Mouse (Mus musculus) cerebellum, adult (tissue): ENCODE measurements at regions not wholly inside any gene's neighbourhood (a gene's known extent, or its start where the extent isn't known, plus 50 kb on each side); places are given as distances from the start of the nearest gene placed in this dataset.
A peak's percentile ranks its signal among the peaks of the same experiment; 100 is the strongest.

ENCODE experiments used
- ATAC-seq: cut with Nextera tagmentation; 2 replicates; pipeline ENCODE4 v1.9.2; 2017; ENCODE audit warnings: mild to moderate bottlenecking, moderate library complexity, mixed read lengths; ENCODE audit not compliant: insufficient number of reproducible peaks, low FRiP score, low TSS enrichment

DNA sequence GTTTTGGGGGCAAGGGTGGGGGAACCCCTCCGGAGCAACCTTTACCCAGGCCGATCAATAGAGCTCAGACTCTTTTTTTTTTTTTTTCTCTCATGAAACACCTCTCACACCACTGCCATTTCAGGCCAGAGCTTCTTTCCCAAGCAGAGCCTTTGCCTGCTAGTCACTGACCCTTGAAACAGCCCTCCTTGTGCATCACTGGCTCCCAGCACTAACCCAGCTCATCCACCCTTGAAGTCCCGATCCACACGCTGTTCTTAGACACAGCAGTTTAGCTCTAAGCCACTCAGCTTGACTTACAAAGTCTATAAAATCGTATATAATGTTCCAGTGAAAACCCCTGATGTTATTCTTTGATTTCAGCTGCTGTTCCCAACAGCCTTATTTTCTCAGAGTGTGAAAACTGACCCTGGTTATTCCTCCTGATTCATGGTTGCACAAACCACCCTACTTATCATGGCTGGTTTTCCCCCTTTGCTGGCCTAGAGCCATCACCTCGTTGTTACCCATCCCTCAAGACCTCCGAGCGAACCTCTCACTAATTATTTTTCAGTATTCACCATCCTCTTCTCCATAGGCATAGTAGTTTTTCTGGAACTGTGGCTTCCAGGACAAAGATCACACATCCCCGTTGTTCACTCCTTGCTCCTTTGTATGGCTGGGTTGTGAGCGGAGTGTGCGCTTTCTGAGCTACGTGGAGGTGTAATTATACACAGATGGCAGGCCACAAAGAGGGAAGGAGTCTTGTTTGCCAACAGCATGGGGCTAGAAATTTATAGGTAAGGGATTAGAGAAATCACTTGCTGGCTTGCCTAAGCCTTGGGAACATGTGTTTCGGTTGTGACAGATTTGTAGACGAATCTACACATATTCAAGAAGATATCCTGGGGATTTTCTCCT is 287.6 kb upstream of the Gm10131 start:
- ATAC-seq: no peak

DNA sequence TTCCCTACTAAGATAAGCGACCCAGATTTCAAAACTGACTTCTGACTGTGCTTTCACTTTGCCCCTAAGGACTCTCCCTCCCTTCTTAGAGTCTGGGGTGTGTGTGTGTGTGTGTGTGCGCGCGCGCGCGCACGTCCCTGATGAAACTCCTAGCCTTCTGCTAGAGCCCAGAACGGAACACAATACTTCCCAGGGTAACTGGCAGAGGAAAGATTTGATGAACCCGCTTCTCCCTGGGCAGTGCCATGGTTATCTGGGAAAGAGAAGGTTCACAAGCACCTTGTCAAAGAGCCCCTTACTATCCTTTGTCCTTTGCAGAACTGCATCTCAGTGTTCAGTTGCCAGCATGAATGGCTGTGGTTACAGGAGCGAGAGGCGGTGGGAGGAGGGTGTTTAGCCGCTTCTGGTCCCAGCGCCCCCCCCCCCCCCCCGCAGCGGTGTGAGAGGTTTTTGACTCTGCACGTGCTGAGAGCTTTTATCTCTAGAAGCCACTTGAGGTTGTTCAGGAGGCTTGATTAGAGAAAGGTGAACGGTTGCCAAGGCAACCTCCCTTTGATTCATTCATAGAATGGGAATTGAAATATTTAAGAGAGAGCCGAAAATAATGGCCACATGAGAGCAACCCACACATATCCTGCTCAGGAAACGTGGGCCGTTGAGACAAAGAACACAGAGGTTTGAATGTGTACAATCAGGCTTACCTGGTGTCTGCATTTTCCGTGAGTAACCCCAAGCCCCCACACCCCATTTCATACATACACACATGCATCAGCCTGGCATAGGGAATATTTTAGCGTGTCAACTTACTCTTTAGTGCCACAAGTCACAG is 286.3 kb upstream of the Gm10131 start:
- ATAC-seq: no peak

DNA sequence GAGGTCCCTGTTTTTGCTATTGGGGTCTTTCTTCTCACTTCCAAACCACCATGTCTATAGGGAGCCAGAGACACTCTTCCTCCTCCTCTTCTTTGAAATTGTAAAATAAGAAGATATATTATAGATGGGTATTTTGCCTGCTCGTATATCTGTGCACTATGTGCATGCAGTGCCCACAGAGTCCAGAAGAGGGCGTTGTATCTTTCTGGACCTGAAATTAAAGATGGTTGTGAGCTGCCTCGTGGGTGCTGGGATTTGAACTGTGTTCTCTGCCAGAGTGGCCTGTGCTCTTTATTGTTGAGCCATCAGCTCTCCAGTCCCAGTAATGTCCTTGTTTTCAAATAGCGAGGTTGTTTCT is 285.7 kb upstream of the Gm10131 start:
- ATAC-seq: no peak

DNA sequence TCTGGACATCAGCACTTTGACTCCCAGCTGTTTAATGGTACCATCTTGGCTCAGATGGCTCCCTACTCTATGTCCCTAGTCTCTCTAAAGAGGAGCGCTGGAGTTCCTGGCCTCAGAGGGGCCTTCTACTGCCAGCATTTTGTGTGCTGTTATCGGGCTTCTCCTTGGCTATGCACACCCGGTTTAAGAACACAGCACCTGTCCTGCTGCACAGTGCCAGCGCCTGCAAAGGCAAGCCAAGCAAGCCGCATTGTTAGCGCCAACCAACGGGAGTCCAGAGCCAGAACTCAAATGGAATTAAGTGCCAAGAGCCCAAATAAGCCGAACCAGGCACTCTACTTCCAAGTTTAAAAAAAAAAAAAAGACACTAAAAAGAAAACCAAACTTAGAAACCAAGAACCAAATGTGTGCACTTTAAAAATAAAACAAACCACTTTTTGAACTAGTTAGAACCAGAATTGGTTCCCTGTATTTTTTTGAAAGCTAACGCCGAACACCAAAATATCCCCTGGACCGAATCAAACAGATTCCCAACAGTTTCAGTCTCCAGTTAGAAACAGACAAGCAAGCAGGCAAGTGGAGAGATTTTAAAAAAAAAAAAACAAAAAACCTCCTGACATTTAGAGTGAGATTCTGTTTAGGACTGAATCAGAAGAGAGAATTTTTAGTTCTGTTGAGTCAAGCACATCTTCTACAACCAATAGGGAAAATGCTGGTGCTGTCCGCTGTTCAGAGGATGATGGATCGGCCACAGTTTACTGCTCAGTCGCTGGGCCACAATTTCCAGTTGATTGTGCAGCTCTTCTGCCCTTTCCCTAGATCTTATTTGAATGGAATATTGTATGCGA is 281.7 kb upstream of the Gm10131 start:
- ATAC-seq: peak; percentile 83

DNA sequence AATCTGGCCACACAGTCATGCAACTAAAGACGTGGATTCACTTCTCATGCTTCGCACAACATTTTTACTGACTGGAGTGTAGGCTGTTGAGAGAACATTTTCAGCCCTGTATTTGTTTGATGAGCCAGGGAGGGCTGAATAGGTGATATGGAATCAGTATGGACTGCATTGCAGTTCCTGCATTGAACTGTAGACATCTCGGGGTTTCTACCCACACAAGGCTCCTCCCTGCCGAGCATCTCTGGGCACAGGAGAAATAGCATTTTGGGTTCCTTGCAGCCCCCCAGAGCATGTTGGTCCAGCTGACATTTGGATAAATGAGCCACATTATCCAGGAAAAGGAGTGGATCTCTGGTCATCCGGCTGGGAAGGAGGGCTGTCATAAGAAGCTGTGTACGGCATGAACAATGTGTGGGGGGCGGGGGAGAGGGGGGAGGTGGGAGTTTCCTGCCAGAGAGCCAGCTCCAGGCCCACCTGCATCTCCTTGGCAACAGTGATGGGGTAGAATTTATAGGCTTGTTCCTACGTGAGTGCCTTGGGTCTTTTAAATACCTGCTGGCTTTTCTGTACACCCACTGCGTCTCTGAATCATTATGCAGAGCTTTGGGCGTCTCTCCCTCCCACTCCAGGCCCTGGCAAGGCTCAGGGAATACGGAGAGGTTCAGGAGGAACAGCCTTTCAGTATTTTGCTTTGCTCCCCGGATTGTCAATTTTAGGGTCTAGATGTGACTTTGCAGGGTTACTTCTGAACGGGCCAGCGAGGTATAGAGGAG is 280.9 kb upstream of the Gm10131 start:
- ATAC-seq: no peak

DNA sequence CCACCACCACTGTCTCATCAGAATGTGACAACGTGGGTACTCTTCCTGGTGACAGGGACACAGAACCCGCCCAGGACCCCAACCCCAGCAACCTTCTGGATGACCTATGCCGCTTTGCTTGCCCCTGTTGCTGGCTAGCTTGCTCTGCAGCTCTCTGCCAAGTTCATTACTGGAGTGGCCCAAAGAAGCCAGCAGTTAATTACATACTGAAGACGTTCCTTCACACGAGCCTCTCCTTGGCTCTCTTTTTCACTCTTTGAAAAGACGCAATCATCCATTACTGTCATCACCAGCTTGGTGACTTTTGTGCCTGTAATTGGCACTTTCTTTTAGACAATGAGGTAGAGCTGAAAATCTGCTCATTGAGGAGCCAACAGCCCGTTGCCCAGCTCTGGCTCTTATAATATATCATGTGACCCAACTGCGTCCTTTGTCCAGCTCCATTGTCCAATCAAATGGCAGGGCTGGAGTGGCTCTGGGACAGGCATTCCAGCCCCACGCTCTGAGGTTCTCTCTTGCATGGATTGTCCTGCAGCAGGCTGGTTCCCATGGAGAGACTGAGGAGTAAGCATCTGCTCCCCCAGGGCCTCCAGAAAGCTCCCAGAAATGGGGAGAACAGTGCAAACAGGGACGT is 274.4 kb upstream of the Gm10131 start:
- no peak; the same call in 1 of the 2 replicates for ATAC-seq

DNA sequence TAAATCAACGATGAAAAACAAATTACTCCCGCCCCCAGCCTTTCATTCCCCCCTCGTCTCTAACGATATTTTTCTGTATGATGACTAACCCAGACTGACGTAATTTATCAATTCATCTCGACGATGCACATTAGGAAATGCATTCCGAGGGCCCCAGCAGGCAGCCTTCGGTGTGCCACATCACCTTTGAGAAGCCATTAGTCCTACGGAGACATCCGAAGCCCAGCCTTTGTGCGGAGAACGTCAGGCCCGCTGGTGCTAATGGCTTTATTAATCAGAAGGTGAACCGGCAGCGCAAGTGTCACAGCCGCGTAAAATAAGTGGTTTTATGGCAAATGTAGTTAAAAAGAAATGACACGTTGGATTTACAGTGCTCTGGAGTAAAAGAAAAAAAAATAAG is 269.1 kb upstream of the Gm10131 start:
- no peak for ATAC-seq

DNA sequence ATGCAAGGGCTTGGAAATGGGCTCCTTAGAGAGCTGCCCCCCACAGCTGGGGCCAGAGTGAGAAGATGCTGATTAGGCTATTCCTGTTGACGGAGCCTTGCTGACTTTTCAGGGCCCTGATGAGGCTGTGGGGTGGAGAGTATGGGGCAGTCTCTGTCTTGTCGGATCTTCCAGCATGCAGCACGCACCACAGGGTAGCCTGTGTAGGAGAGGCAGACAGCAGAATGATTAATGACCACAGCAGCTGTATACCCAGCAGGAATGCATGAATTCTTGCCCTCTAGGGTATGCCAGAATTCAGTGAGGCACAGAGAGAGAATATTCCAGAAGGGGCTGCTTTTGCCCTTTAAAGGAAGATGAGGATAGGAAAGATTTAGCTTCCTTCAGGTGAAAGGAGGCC is 265.6 kb upstream of the Gm10131 start:
- ATAC-seq: no peak

DNA sequence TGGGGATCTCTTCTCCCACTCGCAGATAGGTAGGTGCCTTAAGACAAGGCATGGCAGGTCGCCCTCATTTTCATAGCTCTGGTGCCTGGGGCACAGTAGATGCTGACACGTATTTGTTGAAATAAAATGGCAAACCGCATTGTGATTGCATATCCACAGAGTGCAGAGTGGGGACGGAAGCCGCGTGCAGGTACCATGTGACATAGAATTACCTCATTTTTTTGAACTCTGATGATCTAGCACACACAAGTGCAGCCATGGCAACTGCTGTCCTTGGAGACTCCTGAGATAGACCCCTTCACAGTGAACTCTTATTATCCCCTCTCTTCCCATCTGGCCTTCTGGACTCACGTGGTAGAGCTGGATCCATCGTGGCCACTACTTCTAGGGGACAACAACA is 262.7 kb upstream of the Gm10131 start:
- no peak for ATAC-seq

DNA sequence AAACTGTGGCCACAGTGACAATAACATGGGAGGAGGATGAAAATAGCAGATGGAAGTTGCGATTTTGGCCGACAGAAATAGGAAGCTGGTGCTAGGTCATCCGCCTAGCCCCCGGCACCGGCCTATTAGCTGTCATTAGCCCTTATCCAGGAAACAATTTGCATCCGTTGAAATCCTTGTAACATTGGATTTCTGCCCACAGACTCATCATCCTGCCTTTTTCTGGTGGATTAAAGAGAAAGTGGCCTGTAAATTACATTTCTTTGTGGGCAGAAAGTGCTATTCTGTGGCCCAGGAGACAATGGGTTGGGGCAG is 261.1 kb upstream of the Gm10131 start:
- no peak for ATAC-seq

DNA sequence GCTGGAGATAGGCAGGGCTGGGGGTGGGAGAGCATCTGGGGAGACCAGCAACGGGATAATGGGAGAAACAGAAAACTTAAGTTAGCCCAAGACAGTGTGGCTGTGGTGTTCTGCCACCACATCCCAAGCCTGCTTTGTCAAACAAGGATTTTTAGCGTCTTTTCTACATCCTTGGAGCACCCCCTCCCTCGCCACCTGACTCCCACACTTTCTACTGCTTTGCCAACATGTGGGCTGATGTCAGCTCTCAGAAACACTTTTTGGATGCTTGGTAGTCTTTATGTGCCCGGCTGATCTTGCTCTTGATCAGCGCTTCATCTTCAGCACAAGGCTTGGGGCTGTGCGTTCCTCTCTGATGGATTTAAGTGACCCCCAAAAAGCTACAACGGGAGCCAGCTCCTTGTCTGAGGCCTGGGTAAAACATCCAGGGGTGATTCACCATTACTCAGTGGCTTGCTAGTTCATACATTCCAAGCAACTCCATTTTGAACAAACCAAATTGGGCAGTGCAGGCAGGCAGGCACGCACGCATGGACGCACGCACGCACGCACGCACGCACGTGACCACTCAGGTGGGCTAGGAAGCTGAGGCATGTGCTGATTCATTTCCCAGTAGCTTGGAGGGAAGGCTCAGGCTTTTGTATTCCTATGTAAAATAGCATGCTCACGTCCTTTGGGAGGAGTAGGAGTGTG is 260.6 kb upstream of the Gm10131 start:
- ATAC-seq: no peak

DNA sequence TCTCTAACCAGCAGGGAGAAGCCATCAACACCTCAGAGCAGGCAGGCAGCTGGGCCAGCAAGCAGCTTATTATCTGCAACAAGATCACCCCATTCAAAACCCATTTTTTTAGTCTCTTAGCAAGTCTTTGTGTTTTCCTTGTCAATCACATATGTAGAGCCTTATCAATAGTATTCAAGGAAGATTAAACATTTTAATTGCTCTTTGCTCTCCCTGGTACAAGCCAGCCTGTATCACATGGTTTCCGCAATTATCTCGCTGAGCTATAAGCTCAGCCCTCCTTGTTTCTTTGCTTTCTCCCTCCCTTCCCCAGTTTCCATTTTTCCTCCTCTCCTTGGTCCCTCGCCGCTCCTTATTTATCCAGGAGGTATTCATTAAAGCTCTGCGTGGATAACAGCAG is 259.9 kb upstream of the Gm10131 start:
- ATAC-seq: no peak

DNA sequence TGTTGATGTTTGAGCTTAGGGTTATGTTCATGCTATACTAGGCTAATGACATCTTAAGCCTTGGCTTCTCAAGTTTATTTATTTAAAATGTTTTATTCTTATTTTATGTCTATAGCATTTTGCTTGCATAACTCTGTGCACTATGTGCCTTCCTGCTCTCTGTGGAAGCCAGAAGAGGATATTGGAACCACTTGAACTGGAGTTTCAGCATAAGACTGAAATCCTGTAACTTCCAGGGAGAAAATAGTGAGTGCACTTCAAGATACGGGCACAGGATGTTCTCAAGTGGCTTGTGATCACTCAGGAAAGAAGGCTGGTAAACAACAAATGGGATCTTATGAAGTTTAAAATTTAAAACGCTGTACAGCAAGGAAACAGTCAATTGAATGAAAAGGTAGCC is 257.0 kb upstream of the Gm10131 start:
- no peak for ATAC-seq

DNA sequence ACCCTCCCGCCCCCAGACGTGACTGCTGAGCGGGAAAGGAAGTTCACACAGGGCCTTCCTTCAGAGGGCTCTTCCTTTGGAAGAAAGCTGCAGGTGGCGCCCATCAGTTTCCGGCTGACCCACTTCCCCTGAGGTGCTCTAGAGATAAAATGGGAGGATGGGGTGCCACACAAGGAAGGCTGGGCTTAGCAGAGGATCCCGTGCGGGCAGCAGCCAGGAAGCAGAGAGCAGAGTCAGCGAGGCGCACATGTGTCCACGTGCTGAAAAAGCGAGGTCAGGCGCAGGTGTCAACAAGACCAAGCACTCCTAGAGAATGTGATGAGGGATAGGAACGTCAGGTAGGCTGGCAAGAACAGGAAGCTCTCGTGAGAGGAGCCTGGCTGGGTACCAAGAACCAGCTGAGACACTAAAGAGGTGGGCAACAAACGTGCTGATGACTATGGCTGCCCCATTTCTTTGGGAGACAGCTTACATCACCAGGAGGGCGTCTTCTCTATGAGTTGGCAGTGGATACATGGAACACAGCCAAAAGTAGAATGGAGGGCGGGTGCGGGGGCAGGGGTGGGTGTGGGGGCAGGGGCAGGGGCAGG is 253.0 kb upstream of the Gm10131 start:
- no peak for ATAC-seq

DNA sequence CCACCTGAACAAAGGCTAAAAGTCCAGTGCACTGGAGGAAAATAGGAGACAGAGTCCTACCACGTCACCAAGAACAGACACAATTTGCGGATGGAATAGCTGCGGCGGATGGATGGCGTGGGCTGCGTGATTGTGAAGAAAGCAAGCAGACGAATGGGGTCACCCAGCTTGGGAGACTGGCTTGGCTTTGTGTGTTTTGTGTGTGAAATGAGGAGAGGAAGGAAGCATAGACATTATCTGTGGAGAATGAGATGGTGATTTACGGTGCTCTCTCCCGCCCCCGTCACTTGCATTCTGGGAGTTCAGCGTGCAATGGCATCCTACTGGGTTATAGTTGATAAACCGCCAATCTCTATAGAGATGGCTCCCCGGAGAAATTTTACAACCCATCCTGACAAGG is 252.1 kb upstream of the Gm10131 start:
- no peak for ATAC-seq

DNA sequence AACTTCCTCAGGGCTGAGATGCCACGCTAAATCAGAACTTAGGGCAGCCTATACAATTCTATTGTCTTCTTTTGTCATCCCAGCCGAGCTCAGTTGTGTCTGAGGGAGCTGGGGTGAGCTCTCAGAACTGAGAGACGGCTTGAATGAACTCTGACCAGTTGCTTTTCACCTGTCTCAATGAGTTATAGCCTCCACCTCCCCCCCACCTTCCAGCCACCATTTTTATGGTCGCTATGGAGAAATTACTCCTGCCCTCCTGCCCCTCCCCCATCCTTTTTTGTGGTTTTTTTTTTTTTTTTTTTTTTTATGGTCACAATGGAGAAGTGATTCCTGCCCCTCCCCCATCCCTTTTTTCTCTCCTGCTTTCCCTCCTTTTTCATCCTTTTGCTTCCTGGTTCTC is 251.6 kb upstream of the Gm10131 start:
- no peak for ATAC-seq

DNA sequence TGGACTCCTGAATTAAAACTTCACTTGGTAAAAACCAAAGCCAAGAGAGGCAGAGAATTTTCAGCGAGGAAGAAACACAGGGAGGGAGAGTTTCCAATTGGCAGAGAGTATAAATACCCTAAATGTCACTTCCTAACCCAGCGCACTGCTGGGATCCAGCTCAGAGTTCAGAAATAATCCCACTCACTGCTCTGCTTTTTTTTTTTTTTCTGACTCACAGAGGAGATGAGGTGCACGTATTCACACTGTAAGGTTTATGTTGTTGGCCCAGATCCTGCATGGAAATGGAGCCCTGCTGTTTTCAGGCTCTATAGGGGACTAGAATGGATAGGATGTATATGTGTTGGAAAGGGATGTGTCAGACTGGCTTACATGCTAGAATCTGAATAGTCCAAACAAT is 249.8 kb upstream of the Gm10131 start:
- ATAC-seq: no peak

DNA sequence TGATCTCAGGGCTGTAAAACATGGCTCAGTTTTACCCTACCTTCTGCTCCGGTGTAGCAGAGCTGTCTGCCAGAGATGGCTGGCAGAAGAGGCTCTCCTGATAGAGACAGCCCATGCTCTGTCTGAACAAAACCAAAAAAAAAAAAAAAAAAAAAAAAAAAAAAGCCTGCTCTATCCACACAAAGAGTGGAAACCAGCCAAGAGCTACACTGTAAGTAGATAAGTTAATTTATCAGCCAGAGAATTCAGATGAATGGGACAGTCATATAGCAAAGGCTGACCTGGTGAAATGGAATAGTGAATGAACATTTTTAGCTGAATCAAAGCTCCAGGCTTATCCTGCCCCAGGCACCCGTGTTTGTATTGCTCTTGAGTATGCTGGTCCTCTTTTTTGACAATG is 248.2 kb upstream of the Gm10131 start:
- ATAC-seq: no peak

DNA sequence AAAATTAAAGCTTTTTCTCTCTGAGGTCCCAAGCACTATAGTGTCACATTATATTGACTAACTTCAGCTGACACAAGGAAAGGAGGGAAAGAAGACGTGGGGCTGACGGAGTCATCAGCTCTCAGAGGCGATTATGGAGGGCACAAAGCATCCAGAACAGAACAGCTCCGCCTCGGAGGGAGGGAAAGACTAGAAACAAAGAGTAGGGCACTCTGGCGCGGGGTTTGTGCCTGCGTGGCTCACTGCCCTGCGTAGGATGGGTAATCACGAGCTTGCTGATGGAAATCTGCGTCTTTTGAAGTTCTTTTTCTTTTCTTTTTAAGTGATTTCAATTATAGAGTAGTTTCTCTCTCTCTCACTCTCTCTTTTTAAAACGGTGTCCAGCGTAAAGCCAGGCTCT is 243.5 kb upstream of the Gm10131 start:
- ATAC-seq: no peak
